Mouse (Mus musculus) hindbrain, embryonic 12.5 days (tissue): ENCODE results near the gene 2900026A02Rik. TPM values are rescaled to one million over a fixed set of nuclear protein-coding genes. Genes with fewer than 3 reads are reported as not detected.
A peak's percentile ranks its signal among the peaks of the same experiment; 100 is the strongest.

Source experiments
- ATAC-seq: fragments of 200-750 bp; cut with Nextera tagmentation; 2 replicates; pipeline ENCODE4 v1.8.0; 2017; ENCODE audit warnings: moderate TSS enrichment; ENCODE audit not compliant: low FRiP score
- H3K27ac ChIP-seq: fragments of 300-500 bp; sonication (generic); 2 replicates; pipeline ENCODE4 v1.5.1; 2016; ENCODE audit warnings: mild to moderate bottlenecking
- H3K27me3 ChIP-seq: fragments of 300-500 bp; sonication (generic); 2 replicates; pipeline ENCODE4 v1.6.1; 2016; ENCODE audit warnings: mild to moderate bottlenecking
- H3K36me3 ChIP-seq: fragments of 300-500 bp; sonication (generic); 2 replicates; pipeline ENCODE4 v1.6.1; 2016; ENCODE audit warnings: mild to moderate bottlenecking
- H3K4me1 ChIP-seq: fragments of 300-500 bp; sonication (generic); 2 replicates; pipeline ENCODE4 v1.6.1; 2016
- H3K4me2 ChIP-seq: fragments of 300-500 bp; sonication (generic); replicated peaks from 2 replicates; pipeline ENCODE4 v1.6.1; 2016; ENCODE audit warnings: mild to moderate bottlenecking
- H3K4me3 ChIP-seq: fragments of 300-500 bp; sonication (generic); 2 replicates; pipeline ENCODE4 v1.5.1; 2016; ENCODE audit warnings: mild to moderate bottlenecking
- H3K9ac ChIP-seq: fragments of 300-500 bp; sonication (generic); 2 replicates; pipeline ENCODE4 v1.6.1; 2016; ENCODE audit warnings: mild to moderate bottlenecking, moderate library complexity
- H3K9me3 ChIP-seq: fragments of 300-500 bp; sonication (generic); replicated peaks from 2 replicates; pipeline ENCODE4 v1.6.1; 2016; ENCODE audit warnings: mild to moderate bottlenecking
- WGBS: fragments of 180-500 bp; shearing (Covaris S2); methylation state at CpG from one replicate; pipeline ENCODE4 v1.1.7; 2016; 5-methylcytosine and 5-hydroxymethylcytosine counted together
- polyA plus RNA-seq: library from polyadenylated mRNA; unstranded; fragments of >200 nt; fragmentation: Nextera tagmentation; extraction: Ambion mirVana; gene quantifications from 2 replicates; pipeline ENCODE4 v1.2.1, GENCODE M21; 2016

The 2900026A02Rik gene
- polyA plus RNA-seq, 1 experiment from 2014 or later: 3.6 TPM

DNA sequence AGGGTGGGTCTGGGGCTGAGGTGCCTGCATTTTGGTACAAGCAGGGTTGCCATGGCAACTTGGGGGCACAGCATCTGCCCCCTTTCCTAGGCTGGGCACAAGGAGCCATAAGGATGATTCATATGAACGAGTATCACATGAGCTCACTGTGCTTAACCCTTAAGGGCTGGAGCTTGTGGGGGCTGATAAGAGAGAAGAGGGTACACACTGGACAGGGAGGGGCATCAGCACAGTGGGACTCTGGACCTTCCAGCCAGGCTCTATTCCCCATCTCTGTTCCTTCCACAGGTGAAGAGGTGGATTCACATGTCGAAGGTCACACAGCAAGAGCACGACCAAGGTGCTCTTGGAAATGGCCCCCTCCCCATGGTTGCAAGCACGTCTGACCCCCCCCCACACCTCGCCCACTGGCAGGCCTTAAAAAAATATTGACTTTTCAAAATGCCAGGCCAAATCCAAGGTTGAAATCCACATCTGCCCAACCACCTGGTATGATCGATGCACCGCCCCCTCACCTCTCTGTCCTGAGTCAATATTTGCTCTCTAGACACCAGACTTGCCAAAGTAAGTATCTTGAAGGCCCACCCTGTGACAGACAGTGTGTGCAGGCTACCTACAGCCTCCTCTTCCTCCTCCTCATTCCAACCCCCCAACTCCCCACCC is 81.8 kb downstream of the 2900026A02Rik start:
- H3K9ac ChIP-seq: peak overlapping the region; percentile 47
- peaks cover 27% of the 10 kb centered on the region for H3K4me1 ChIP-seq
- H3K27ac ChIP-seq: peak overlapping the region; percentile 48; the same call in 1 of the 2 replicates
- peak overlapping the region; percentile 87 for H3K4me2 ChIP-seq
- ATAC-seq: peak; percentile 16; the same call in 1 of the 2 replicates
- peaks cover 5% of the 10 kb centered on the region for H3K9me3 ChIP-seq
- no peaks in the 10 kb centered on the region for H3K36me3 ChIP-seq
- peak overlapping the region; percentile 41 for H3K4me3 ChIP-seq
- WGBS: 67% methylated on average over 7 of the region's 7 CpGs
- H3K27me3 ChIP-seq: peaks cover 41% of the 10 kb centered on the region

DNA sequence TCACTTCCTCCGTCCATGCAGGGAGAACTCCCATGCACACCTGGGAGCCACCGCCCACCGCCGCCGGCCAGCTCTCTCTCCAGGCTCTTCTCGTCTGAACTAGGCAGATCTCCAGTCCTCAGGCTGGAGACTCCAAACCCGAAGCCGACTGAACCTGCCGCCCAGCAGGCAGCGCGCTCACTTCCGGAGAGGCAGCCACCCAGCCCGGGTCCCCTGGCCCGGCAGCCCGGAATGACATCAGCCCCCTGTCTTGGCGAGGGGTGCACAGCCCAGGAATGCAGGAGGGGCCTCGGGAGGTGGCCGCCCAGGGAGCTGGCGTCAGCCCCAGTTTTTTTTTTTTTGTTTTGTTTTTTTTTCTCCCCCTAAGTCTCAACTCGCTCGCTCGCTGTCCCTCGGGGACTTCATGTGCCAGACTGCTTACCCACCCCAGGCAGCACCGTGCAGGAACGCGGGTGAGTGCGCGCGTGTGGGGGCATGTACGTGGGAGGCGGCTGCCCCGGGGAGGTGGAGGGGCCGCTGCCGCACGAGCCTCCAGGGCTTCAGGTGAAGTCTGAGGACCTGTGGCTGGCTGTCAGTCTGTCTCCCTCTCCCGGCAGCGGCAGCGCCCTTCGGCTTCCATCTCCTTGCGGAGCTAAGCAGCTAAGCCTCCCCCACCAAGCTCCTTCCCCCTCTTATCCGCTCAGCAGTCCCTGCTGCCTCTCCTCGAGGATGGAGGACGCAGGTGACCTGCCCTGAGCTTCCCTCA is 82.5 kb downstream of the 2900026A02Rik start:
- peaks cover 41% of the 10 kb centered on the region for H3K27me3 ChIP-seq

GRCm38 (mm10) chr5:113137691-113138318 is 83.2 kb downstream of the 2900026A02Rik start:
- Histone ChIP-seq H3K4me3 (peak overlapping the region; percentile 41), H3K4me2 (peak overlapping the region; percentile 87), H3K36me3 (no peaks in the 10 kb centered on the region), H3K27ac (no peak overlapping the region), H3K4me1 (peaks cover 34% of the 10 kb centered on the region), H3K27me3 (peaks cover 41% of the 10 kb centered on the region), H3K9me3 (peaks cover 5% of the 10 kb centered on the region), H3K9ac (peak overlapping the region; percentile 47)
- 11% methylated on average over 36 of the region's 36 CpGs for WGBS
- no peak; the same call in 1 of the 2 replicates for ATAC-seq

More for the DNA sequence above, 82.5 kb downstream of the 2900026A02Rik start:
- Histone ChIP-seq H3K9ac (peak overlapping the region; percentile 47), H3K4me1 (peaks cover 27% of the 10 kb centered on the region), H3K27ac (peak overlapping the region; percentile 48; the same call in 1 of the 2 replicates), H3K36me3 (no peaks in the 10 kb centered on the region), H3K4me3 (peak overlapping the region; percentile 41), H3K4me2 (peak overlapping the region; percentile 87), H3K9me3 (peaks cover 5% of the 10 kb centered on the region)
- WGBS: under 1% methylated on average over 41 of the region's 43 CpGs
- peak; percentile 43; the same call in 1 of the 2 replicates for ATAC-seq

DNA sequence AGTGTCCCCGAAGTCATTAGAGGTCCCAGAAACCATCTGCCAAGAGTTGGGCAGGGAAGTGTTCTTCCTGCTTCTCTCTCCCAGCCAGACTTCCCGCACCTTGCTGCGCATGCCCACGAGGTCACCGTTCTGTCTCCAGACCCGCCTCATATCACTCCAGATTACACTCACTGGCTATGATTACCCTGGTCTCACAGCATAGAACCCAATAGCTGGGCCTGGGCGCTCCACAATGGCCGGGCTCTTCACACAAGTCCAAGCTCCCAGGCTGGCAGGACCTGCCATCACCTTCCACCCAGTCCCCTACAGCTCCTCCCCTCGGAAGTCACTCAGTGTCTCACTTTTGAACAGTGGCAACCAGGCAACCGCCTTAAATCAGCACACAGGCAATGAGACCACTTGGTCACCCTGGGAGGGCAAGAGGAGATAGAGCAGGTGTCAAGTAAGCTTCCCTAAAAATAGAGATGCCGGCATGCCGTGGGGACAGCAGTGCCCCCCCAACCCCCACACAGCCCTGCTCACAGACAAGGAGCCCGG is 84.0 kb downstream of the 2900026A02Rik start:
- no peak overlapping the region for H3K27ac ChIP-seq
- peak overlapping the region; percentile 87 for H3K4me2 ChIP-seq
- no peaks in the 10 kb centered on the region for H3K36me3 ChIP-seq
- H3K4me3 ChIP-seq: no peak overlapping the region; the same call in 1 of the 2 replicates
- no peak for ATAC-seq
- H3K27me3 ChIP-seq: peaks cover 41% of the 10 kb centered on the region
- H3K4me1 ChIP-seq: peaks cover 38% of the 10 kb centered on the region
- H3K9ac ChIP-seq: no peak overlapping the region
- WGBS: 67% methylated on average over 13 of the region's 13 CpGs
- peaks cover 5% of the 10 kb centered on the region for H3K9me3 ChIP-seq

- no peak overlapping the region for H3K4me2 ChIP-seq
- H3K27ac ChIP-seq: no peak overlapping the region
- H3K9me3 ChIP-seq: peaks cover under 1% of the 10 kb centered on the region
- H3K9ac ChIP-seq: no peak overlapping the region
- WGBS: 45% methylated on average over 10 of the region's 10 CpGs
- H3K36me3 ChIP-seq: no peaks in the 10 kb centered on the region
- H3K4me3 ChIP-seq: no peak overlapping the region
- H3K27me3 ChIP-seq: peaks cover 41% of the 10 kb centered on the region
- H3K4me1 ChIP-seq: peaks cover 38% of the 10 kb centered on the region
- no peak for ATAC-seq
Observed at GRCm38 (mm10) chr5:113135513-113135912, 85.5 kb downstream of the 2900026A02Rik start.

- no peak for ATAC-seq
- no peak overlapping the region for H3K4me3 ChIP-seq
- WGBS: 89% methylated on average over 19 of the region's 19 CpGs
- no peaks in the 10 kb centered on the region for H3K9me3 ChIP-seq
- H3K27me3 ChIP-seq: peaks cover 31% of the 10 kb centered on the region
- no peak overlapping the region for H3K4me2 ChIP-seq
- H3K4me1 ChIP-seq: peaks cover 36% of the 10 kb centered on the region
- no peaks in the 10 kb centered on the region for H3K36me3 ChIP-seq
- H3K27ac ChIP-seq: peak overlapping the region; percentile 86; the same call in 1 of the 2 replicates
- no peak overlapping the region for H3K9ac ChIP-seq
Observed at GRCm38 (mm10) chr5:113133722-113134710, 87.0 kb downstream of the 2900026A02Rik start.

DNA sequence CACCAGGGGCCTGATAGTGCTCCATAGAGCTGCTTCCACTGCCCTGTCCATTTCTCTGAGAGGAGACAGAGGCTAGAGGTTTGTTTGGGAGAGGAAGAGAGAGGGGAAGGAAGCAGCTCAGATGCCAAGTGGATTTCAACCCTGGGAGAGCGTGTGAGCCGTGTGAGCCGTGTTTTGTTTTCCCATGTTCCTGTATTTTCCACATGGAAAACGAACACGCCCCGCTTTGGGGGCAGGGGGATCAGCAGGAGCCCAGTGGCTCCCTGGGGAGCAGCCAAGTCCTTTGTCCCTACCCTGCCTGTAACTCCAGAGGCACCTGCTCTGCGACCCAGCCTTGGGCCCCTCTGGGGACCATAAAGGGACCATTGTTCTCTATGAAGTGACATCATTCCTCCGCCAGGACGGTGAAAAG is 88.0 kb downstream of the 2900026A02Rik start:
- Histone ChIP-seq H3K9me3 (no peaks in the 10 kb centered on the region), H3K4me1 (peaks cover 26% of the 10 kb centered on the region), H3K9ac (0 out of 2 replicates have a peak overlapping the region, but pooled peaks have one; percentile 24), H3K4me2 (no peak overlapping the region), H3K27me3 (peaks cover 22% of the 10 kb centered on the region), H3K36me3 (no peaks in the 10 kb centered on the region), H3K4me3 (no peak overlapping the region), H3K27ac (peak overlapping the region; percentile 86)
- ATAC-seq: peak; percentile 80
- WGBS: 14% methylated on average over 9 of the region's 9 CpGs

- Histone ChIP-seq H3K4me3 (no peak overlapping the region), H3K4me2 (no peak overlapping the region), H3K9ac (0 out of 2 replicates have a peak overlapping the region, but pooled peaks have one; percentile 24), H3K4me1 (peaks cover 22% of the 10 kb centered on the region), H3K36me3 (no peaks in the 10 kb centered on the region), H3K9me3 (no peaks in the 10 kb centered on the region), H3K27ac (peak overlapping the region; percentile 86), H3K27me3 (peaks cover 18% of the 10 kb centered on the region)
- WGBS: 34% methylated on average over 13 of the region's 13 CpGs
- peak; percentile 31; the same call in 1 of the 2 replicates for ATAC-seq
Observed at GRCm38 (mm10) chr5:113132635-113133041, 88.4 kb downstream of the 2900026A02Rik start.

- Histone ChIP-seq H3K36me3 (no peaks in the 10 kb centered on the region), H3K27ac (no peak overlapping the region), H3K4me2 (no peak overlapping the region), H3K4me3 (no peak overlapping the region), H3K9me3 (no peaks in the 10 kb centered on the region), H3K9ac (no peak overlapping the region), H3K27me3 (no peaks in the 10 kb centered on the region; the same call in 1 of the 2 replicates), H3K4me1 (peaks cover 17% of the 10 kb centered on the region)
- ATAC-seq: no peak
- WGBS: 78% methylated on average over 4 of the region's 4 CpGs
Observed at GRCm38 (mm10) chr5:113128426-113128825, 92.6 kb downstream of the 2900026A02Rik start.

DNA sequence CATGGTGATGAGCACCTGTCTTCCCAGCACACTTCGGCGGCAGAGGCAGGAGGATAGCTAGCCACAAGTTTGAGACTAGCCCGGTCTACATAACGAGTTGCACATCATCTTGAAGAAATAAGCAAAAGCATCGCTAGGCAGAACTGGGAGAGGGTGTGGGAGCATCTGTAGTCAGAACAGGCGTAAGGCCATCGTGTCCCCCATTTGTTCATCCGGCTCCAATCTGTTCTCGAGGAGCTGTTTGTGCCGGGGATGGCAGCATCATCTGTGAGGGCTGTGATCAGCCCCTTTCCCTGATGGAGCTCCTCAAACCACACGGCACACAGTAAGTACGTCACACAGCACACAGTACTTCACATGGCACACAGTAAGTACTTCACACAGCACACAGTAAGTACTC is 94.6 kb downstream of the 2900026A02Rik start:
- Histone ChIP-seq H3K9me3 (no peaks in the 10 kb centered on the region), H3K9ac (no peak overlapping the region), H3K36me3 (no peaks in the 10 kb centered on the region), H3K27me3 (no peaks in the 10 kb centered on the region; the same call in 1 of the 2 replicates), H3K4me1 (peaks cover 19% of the 10 kb centered on the region), H3K4me3 (no peak overlapping the region), H3K27ac (no peak overlapping the region), H3K4me2 (no peak overlapping the region)
- no peak for ATAC-seq
- 95% methylated on average over 12 of the region's 12 CpGs for WGBS

- no peak overlapping the region for H3K4me3 ChIP-seq
- 80% methylated on average over 10 of the region's 10 CpGs for WGBS
- ATAC-seq: no peak
- H3K4me1 ChIP-seq: peaks cover 38% of the 10 kb centered on the region
- no peak overlapping the region for H3K4me2 ChIP-seq
- H3K27ac ChIP-seq: no peak overlapping the region
- no peak overlapping the region for H3K9ac ChIP-seq
- H3K27me3 ChIP-seq: no peaks in the 10 kb centered on the region; the same call in 1 of the 2 replicates
- H3K36me3 ChIP-seq: no peaks in the 10 kb centered on the region
- H3K9me3 ChIP-seq: no peaks in the 10 kb centered on the region
Observed at GRCm38 (mm10) chr5:113123693-113124092, 97.3 kb downstream of the 2900026A02Rik start.
